Mouse (Mus musculus) retina, embryonic 14.5 days (tissue): Measurements from ENCODE around the gene Plekhf1.

Experiments
- DNase-seq: peaks from one replicate; pipeline ENCODE4 v3.0.0-alpha.2; 2015; ENCODE audit warnings: low spot score

Plekhf1 gene

GRCm38 (mm10) chr7:38218631-38219367, 9.0 kb downstream of the Plekhf1 start:
- DNase-seq: no peak

DNA sequence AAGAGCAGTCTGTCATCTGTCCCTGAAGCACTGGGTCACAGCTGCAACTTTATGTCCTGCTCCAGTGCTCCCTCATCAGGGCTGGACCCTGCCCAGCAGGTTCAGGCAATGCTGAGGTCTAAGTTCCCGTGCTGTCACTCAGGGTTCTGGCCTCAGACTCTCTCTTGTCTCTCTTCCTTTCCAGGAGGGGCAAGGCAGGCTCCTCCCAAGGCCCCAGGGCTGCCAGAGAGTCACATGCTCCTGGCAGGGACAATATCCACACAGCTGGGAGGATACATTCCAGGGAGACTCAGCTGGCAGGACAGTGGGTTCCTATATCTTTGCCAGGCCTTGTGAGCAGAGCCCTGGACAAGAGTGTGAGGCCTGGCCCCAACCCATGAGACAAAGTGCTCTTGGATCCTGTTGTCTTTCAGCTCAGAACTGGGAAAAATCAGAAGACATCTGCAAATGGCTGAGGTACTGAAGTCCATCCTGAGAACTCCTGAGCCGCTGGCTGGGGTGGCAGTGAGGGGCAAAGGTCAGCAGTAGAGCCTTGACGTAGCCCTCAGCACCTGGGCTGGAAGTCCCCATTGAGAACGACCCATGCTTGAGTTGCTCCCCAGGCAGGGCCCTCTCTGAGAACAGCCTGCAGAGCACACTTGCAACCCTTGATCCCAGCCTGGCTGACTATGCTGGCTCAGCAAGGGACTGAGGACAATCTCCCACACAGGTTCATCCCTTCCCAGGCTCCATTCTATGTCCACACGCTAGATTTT, 10.2 kb downstream of the Plekhf1 start:
- no peak for DNase-seq

GRCm38 (mm10) chr7:38215697-38216096, 12.1 kb downstream of the Plekhf1 start:
- DNase-seq: no peak

- no peak for DNase-seq
Observed at GRCm38 (mm10) chr7:38215281-38215680, 12.5 kb downstream of the Plekhf1 start.

DNA sequence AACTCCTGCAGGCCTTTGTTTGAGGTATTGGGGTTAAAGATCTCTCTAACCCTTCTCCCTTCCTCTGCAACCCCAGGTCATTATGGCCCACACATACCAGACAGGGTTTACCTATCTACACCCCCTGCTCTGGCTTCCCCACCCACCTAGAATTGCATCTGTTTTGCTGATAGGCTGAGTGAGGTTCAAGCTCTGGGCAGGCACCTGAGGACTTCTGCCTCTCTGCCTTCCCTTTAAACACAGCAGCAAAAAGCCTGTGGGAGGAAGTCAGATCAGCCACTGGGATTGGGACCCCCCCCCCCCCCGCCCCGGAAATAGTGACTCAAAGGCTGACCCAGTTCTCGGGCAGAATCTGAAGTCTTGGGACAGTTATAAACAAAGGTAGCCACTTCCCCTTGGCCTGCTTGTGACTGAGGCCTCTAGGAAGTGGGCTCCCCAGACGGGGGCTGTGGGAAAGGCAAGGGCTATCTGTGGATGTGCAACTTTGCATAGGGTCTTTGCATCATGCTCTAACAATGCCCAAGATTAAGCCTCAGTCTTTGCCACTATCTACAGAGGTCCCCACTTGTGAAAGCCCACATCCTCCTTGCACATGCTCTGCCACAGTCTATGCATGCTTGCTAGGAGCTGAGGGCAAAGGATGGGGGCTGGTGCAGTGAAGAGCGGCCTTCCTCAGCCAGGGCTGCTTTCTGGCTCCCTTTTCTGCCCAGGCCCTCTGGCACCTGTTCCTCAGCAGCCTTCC, 13.2 kb downstream of the Plekhf1 start:
- DNase-seq: no peak

GRCm38 (mm10) chr7:38212651-38213062, 15.2 kb downstream of the Plekhf1 start:
- DNase-seq: no peak

- no peak for DNase-seq
Observed at GRCm38 (mm10) chr7:38209478-38210152, 18.2 kb downstream of the Plekhf1 start.

GRCm38 (mm10) chr7:38208969-38209368, 18.8 kb downstream of the Plekhf1 start:
- DNase-seq: no peak

DNA sequence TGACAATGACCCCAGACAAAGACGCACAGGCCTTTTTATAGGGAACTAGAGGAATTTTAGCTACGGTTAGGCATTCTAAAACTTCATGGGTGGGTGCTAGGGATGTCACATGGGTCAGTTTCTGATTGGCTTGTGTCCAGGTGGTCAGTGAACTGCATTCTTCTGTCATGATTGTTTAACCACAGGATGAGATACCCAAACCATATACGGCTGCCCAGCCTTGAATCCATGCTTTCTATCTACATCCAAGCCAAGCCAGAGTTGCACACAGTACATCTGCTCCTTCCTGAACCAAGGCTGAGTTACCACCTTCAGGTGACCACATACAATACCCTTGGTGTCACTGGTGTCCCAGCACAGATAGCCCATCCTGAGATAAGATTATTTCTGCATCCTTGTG, 21.3 kb downstream of the Plekhf1 start:
- DNase-seq: no peak

GRCm38 (mm10) chr7:38205801-38206200, 22.0 kb downstream of the Plekhf1 start:
- DNase-seq: no peak

DNA sequence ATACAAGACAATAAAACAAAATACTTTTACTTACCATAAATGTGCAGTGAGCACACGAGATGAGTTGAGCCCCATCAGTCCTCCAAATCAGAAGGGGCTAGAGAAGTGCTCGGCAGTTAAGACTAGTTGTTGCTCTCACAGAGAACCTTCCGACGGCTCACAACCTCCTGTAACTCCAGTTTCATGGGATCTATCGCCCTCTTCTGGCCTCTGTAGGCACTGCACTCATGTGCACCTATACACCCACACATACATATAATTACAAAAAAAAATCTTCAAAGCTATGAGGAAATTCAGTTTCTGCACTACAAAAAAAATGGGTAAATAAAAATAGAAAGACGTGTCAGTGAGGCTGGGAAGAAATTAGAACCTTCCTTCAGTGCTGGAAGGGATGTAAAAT, 23.5 kb downstream of the Plekhf1 start:
- no peak for DNase-seq

GRCm38 (mm10) chr7:38201290-38201658, 26.5 kb downstream of the Plekhf1 start:
- DNase-seq: no peak

GRCm38 (mm10) chr7:38200606-38201289, 27.1 kb downstream of the Plekhf1 start:
- peak; percentile 100 for DNase-seq

GRCm38 (mm10) chr7:38199907-38200605, 27.8 kb downstream of the Plekhf1 start:
- DNase-seq: peak; percentile 52

GRCm38 (mm10) chr7:38191571-38191970, 36.2 kb downstream of the Plekhf1 start:
- DNase-seq: peak; percentile 80

- peak; percentile 29 for DNase-seq
Observed at GRCm38 (mm10) chr7:38191146-38191545, 36.7 kb downstream of the Plekhf1 start.

DNA sequence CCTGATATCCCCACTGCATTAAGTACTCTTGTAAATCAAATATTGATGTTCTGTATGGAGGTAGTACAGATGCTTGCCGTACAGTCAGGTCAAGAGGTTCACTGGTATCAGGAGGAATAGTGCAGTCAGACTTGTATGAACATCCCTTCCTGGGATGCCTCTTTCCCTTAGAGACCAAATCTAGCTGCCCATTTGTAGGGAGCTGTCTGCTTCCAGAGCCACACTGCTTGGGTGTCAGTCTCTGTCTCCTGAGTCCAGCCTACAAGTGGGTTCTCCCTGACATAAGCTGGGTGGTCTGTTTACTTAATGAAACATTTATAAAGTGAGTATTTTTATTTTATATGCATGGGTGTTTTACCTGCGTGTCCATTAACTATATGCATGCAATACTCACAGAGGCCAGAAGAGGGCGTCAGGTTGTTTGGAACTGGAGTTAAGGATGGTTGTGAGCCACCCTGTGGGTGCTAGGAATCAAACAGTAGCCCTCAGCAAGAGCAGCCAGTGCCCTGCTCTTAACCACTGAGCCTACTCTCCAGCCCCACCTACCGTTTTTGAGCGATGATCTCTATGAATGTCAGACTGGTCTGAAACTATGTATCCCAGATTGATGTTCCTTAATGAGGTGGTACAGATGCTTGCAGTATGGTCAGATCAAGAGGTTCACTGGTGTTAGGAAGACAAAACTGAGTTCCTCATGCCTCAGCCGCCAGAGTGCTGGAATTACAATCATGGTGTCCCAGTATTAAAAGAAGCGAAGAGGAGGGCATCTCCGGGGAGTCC, 37.6 kb downstream of the Plekhf1 start:
- DNase-seq: peak; percentile 65

DNA sequence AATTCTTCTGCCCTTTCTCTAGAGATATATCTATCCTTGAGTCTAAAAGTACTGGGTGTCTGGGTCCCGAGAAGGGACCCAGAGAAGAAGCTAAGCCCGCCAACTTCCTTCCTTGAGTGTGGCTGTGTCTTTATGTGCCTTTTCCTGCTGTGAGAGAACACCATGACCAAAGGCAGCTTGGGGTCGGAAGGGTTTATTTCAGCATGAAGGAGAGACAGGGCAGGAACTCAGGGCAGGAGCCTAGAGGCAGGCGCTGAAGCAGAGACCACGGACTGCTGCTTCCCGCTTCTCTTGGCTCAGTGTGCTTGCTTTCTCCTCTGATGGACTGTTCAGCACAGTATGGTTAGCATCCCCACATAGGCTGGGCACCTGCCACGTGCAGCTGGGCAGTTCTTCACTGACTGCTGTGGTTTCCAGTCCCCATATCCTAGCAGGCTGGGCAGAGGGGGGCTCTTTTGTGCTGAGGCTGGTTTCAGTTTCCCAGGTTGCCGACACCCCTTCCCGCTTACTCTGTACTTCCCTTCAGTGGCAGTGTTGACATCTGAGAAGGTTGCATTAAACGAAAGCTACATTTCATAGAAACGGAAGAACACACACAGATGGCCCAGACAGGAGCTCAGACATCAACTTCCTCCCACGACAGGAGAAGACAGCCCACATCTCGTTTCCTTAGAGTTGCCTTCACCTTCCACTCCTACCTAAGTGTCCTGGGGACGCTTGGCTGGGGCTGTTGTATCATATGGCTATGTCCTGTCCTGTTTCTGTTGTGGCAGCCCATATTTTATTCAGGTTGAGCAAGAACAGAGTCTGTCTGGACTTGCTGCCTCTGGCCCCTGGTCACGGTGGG, 38.5 kb downstream of the Plekhf1 start:
- DNase-seq: peak; percentile 31
